Mouse (Mus musculus): ENCODE measurements around the gene Elavl2. TPM values are rescaled to one million over a fixed set of nuclear protein-coding genes. Genes with fewer than 3 reads are reported as not detected.
"Not testable (repeated sequence)": the region's sequence is repeated elsewhere in the genome, so short reads cannot be mapped to it uniquely, and the experiment has no call there.

Elavl2 gene
- polyA plus RNA-seq, 1 experiment from 2014 or later = 102 TPM

GRCm38 (mm10) chr4:91295317-91295716 lies 105.3 kb downstream of the Elavl2 start:
- no peak for ATAC-seq (ENCODE audit: low FRiP score)
- no peaks in the 10 kb centered on the region for H3K9me3 ChIP-seq (replicated peaks)
- 78% methylated on average over 4 of the region's 4 CpGs for WGBS
- no peak overlapping the region for H3K4me2 ChIP-seq (replicated peaks)
- no peak overlapping the region for H3K4me3 ChIP-seq
- H3K27ac ChIP-seq = no peak overlapping the region
- no peaks in the 10 kb centered on the region for H3K27me3 ChIP-seq
- H3K36me3 ChIP-seq = 0 out of 2 replicates have a peak, but pooled peaks cover 3% of the 10 kb centered on the region
- H3K4me1 ChIP-seq = peaks cover 9% of the 10 kb centered on the region
- no peak overlapping the region for H3K9ac ChIP-seq

GRCm38 (mm10) chr4:91291526-91291925 lies 109.1 kb downstream of the Elavl2 start:
- no peak overlapping the region for H3K27ac ChIP-seq
- H3K9ac ChIP-seq = no peak overlapping the region
- no peak overlapping the region for H3K4me3 ChIP-seq
- no peak overlapping the region for H3K4me2 ChIP-seq (replicated peaks)
- no peaks in the 10 kb centered on the region for H3K27me3 ChIP-seq
- no peaks in the 10 kb centered on the region for H3K9me3 ChIP-seq (replicated peaks)
- peaks cover 4% of the 10 kb centered on the region; the same call in 1 of the 2 replicates for H3K4me1 ChIP-seq
- ATAC-seq (ENCODE audit: low FRiP score) = no peak
- H3K36me3 ChIP-seq = no peaks in the 10 kb centered on the region
- 92% methylated on average over 1 of the region's 1 CpGs for WGBS

- Histone ChIP-seq H3K36me3 (no peaks in the 10 kb centered on the region), H3K27me3 (no peaks in the 10 kb centered on the region), H3K9me3 (replicated peaks) (no peaks in the 10 kb centered on the region), H3K4me3 (no peak overlapping the region), H3K4me1 (peaks cover 4% of the 10 kb centered on the region; the same call in 1 of the 2 replicates), H3K9ac (no peak overlapping the region), H3K4me2 (replicated peaks) (no peak overlapping the region), H3K27ac (no peak overlapping the region)
- WGBS = 73% methylated on average over 1 of the region's 1 CpGs
- no peak for ATAC-seq (ENCODE audit: low FRiP score)
Measured at GRCm38 (mm10) chr4:91290373-91290772, 110.2 kb downstream of the Elavl2 start.

- Histone ChIP-seq H3K4me2 (replicated peaks) (no peak overlapping the region), H3K9me3 (replicated peaks) (no peaks in the 10 kb centered on the region), H3K9ac (no peak overlapping the region), H3K4me1 (peaks cover 4% of the 10 kb centered on the region; the same call in 1 of the 2 replicates), H3K4me3 (no peak overlapping the region), H3K27ac (no peak overlapping the region), H3K27me3 (no peaks in the 10 kb centered on the region), H3K36me3 (no peaks in the 10 kb centered on the region)
- WGBS = 68% methylated on average over 1 of the region's 1 CpGs
- ATAC-seq (ENCODE audit: low FRiP score) = no peak
Measured at GRCm38 (mm10) chr4:91289151-91289550, 111.4 kb downstream of the Elavl2 start.

- no peak for ATAC-seq (ENCODE audit: low FRiP score)
Measured at GRCm38 (mm10) chr4:91268390-91268789, 132.2 kb downstream of the Elavl2 start.

GRCm38 (mm10) chr4:91263733-91264440 lies 136.7 kb downstream of the Elavl2 start:
- Histone ChIP-seq H3K4me1 (no peaks in the 10 kb centered on the region), H3K27ac (no peak overlapping the region), H3K9ac (no peak overlapping the region), H3K9me3 (replicated peaks) (no peaks in the 10 kb centered on the region), H3K36me3 (no peaks in the 10 kb centered on the region), H3K4me2 (replicated peaks) (no peak overlapping the region), H3K27me3 (no peaks in the 10 kb centered on the region), H3K4me3 (no peak overlapping the region)
- ATAC-seq (ENCODE audit: low FRiP score) = no peak
- WGBS = 88% methylated on average over 19 of the region's 19 CpGs

More at GRCm38 (mm10) chr4:91268390-91268789, 132.2 kb downstream of the Elavl2 start:
- Histone ChIP-seq H3K4me2 (replicated peaks) (no peak overlapping the region), H3K36me3 (no peaks in the 10 kb centered on the region), H3K9ac (no peak overlapping the region), H3K4me1 (no peaks in the 10 kb centered on the region), H3K27ac (no peak overlapping the region), H3K27me3 (no peaks in the 10 kb centered on the region), H3K9me3 (replicated peaks) (no peaks in the 10 kb centered on the region), H3K4me3 (no peak overlapping the region)
- 85% methylated on average over 1 of the region's 1 CpGs for WGBS

GRCm38 (mm10) chr4:91262839-91263238 lies 137.7 kb downstream of the Elavl2 start:
- 90% methylated on average over 8 of the region's 8 CpGs for WGBS
- Histone ChIP-seq H3K4me2 (replicated peaks) (no peak overlapping the region), H3K27ac (no peak overlapping the region), H3K36me3 (no peaks in the 10 kb centered on the region), H3K9me3 (replicated peaks) (no peaks in the 10 kb centered on the region), H3K4me1 (no peaks in the 10 kb centered on the region), H3K27me3 (no peaks in the 10 kb centered on the region), H3K4me3 (no peak overlapping the region), H3K9ac (no peak overlapping the region)
- ATAC-seq (ENCODE audit: low FRiP score) = no peak

- Histone ChIP-seq H3K4me3 (no peak overlapping the region), H3K9me3 (replicated peaks) (no peaks in the 10 kb centered on the region), H3K4me2 (replicated peaks) (no peak overlapping the region), H3K27me3 (no peaks in the 10 kb centered on the region), H3K4me1 (no peaks in the 10 kb centered on the region), H3K27ac (no peak overlapping the region), H3K9ac (no peak overlapping the region), H3K36me3 (no peaks in the 10 kb centered on the region)
- whole genome bisulfite sequencing = 97% methylated on average over 4 of the region's 4 CpGs
- ATAC-seq (ENCODE audit: low FRiP score) = no peak
Measured at GRCm38 (mm10) chr4:91260622-91261021, 140.0 kb downstream of the Elavl2 start.

GRCm38 (mm10) chr4:91248650-91249049 lies 151.9 kb downstream of the Elavl2 start:
- Histone ChIP-seq H3K36me3 (no peaks in the 10 kb centered on the region), H3K9ac (no peak overlapping the region), H3K4me2 (replicated peaks) (no peak overlapping the region), H3K4me1 (0 out of 2 replicates have a peak, but pooled peaks cover 2% of the 10 kb centered on the region), H3K27me3 (no peaks in the 10 kb centered on the region), H3K27ac (no peak overlapping the region), H3K4me3 (no peak overlapping the region), H3K9me3 (replicated peaks) (no peaks in the 10 kb centered on the region)
- no peak for ATAC-seq (ENCODE audit: low FRiP score)
- WGBS = 70% methylated on average over 1 of the region's 1 CpGs

- H3K4me2 ChIP-seq (replicated peaks); H3K36me3 ChIP-seq; H3K4me1 ChIP-seq; H3K27me3 ChIP-seq; ATAC-seq (ENCODE audit: low FRiP score); H3K4me3 ChIP-seq; H3K9ac ChIP-seq; H3K27ac ChIP-seq; H3K9me3 ChIP-seq (replicated peaks): not testable (repeated sequence)
- 91% methylated on average over 6 of the region's 8 CpGs for WGBS
Measured at GRCm38 (mm10) chr4:91245136-91245535, 155.4 kb downstream of the Elavl2 start.

- Histone ChIP-seq H3K9ac (no peak overlapping the region), H3K4me2 (replicated peaks) (no peak overlapping the region), H3K36me3 (no peaks in the 10 kb centered on the region), H3K4me1 (0 out of 2 replicates have a peak, but pooled peaks cover 2% of the 10 kb centered on the region), H3K27ac (no peak overlapping the region), H3K27me3 (no peaks in the 10 kb centered on the region), H3K4me3 (no peak overlapping the region), H3K9me3 (replicated peaks) (no peaks in the 10 kb centered on the region)
- no peak for ATAC-seq (ENCODE audit: low FRiP score)
- WGBS = 86% methylated on average over 9 of the region's 9 CpGs
Measured at GRCm38 (mm10) chr4:91244554-91244953, 156.0 kb downstream of the Elavl2 start.

GRCm38 (mm10) chr4:91243896-91244295 lies 156.7 kb downstream of the Elavl2 start:
- no peaks in the 10 kb centered on the region for H3K9me3 ChIP-seq (replicated peaks)
- 90% methylated on average over 4 of the region's 4 CpGs for WGBS

More at GRCm38 (mm10) chr4:91243896-91244295, 156.7 kb downstream of the Elavl2 start:
- Histone ChIP-seq H3K36me3 (no peaks in the 10 kb centered on the region), H3K4me2 (replicated peaks) (no peak overlapping the region), H3K4me3 (no peak overlapping the region), H3K9ac (no peak overlapping the region), H3K4me1 (0 out of 2 replicates have a peak, but pooled peaks cover 2% of the 10 kb centered on the region), H3K27me3 (no peaks in the 10 kb centered on the region), H3K27ac (no peak overlapping the region)
- ATAC-seq (ENCODE audit: low FRiP score) = no peak
